Mouse (Mus musculus) bone marrow, adult 2 months (tissue): ENCODE data around the gene Casr. TPM values are rescaled to one million over a fixed set of nuclear protein-coding genes. Genes with fewer than 3 reads are reported as not detected.
A peak's percentile ranks its signal among the peaks of the same experiment; 100 is the strongest.

Experiments
- H3K27ac ChIP-seq: fragments of 200-500 bp; 2 replicates; pipeline ENCODE4 v1.5.1; 2012; ENCODE audit warnings: low read depth, mild to moderate bottlenecking, control low read depth, inconsistent platforms, low read length; ENCODE audit not compliant: control insufficient read depth, poor library complexity, insufficient read depth
- H3K4me1 ChIP-seq: fragments of 200-500 bp; 2 replicates; pipeline ENCODE4 v1.6.1; 2011; ENCODE audit warnings: low read length; ENCODE audit not compliant: control insufficient read depth, insufficient read depth
- H3K4me3 ChIP-seq: fragments of 200-500 bp; replicated peaks from 2 replicates; pipeline ENCODE3; 2011; ENCODE audit warnings: mild to moderate bottlenecking, low read depth, low read length, control low read depth; ENCODE audit not compliant: control insufficient read depth
- CTCF ChIP-seq: fragments of 200-500 bp; IDR thresholded peaks from 2 replicates; pipeline ENCODE4 v1.5.1; 2011; ENCODE audit warnings: low read length, control low read depth; ENCODE audit not compliant: control insufficient read depth, insufficient read depth
- POLR2A ChIP-seq: fragments of 200-500 bp; IDR thresholded peaks from 2 replicates; pipeline ENCODE4 v1.6.1; 2011; ENCODE audit warnings: low read depth, mild to moderate bottlenecking, control low read depth, low read length, borderline replicate concordance; ENCODE audit not compliant: control insufficient read depth
- WGBS: fragments of 180-500 bp; shearing (Covaris S2); methylation state at CpG from one replicate; pipeline ENCODE4 v1.1.7; 2018; 5-methylcytosine and 5-hydroxymethylcytosine counted together
- polyA plus RNA-seq: library from polyadenylated mRNA; stranded (reverse); fragments of >200 nt; gene quantifications from 2 replicates; pipeline ENCODE4 v1.2.4, GENCODE M21; 2011; ENCODE audit warnings: low replicate concordance; ENCODE audit not compliant: missing spikeins, insufficient read depth, insufficient read length

Casr gene
- not detected in 2 replicates for polyA plus RNA-seq

DNA sequence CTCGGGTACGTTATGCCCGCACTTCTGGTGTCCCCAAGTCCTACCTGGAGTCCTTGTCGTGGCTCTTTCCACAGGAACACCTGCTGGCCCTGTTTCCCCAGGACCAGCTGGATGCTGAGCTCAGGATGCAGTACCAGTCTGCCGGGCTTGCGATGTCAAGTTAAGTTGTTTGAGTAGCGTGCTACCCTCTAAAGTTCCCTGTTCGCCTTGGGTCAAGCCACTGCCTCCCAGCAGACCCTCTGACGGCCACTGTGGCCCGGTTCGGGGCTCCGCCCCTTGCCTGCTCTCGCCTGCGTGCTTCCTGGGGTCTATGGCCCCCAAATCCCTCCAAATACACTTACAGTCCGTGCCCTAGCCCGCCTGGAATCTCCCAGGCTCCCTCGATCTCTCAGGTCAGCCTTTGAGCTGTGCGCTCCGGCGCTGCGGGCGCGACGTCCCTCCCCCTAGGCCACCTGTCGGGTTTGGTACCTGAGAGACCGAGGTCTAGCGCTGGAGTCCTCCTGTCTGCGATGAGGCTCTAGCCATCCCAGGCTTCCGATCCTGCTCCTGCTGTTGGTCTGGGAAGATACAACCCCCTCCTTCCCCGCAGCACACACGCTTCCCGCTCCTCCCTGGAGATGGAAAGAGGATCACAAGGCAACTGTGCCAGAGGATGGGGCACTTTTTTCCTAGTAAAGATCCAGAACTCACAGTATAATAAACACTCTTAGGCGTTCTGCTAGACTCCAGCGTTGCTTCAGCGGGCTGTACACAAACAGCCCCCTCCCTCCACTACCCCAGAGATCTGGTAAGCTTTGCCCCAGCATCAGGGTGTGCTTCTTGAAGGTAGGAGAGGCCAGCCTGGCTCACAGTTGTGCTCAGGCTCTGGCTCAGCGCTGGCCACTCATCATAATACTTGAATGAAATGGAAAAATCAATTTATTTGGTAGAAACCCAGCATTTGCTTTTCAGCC lies at the start of gene Casr:
Gene Casr (minus strand): TSS at position 756 of the 953 bp plus-strand sequence.
- Histone ChIP-seq H3K4me3 (no peak within 1 kb of the TSS), H3K27ac (no peak within 1 kb of the TSS; the same call in 1 of the 2 replicates), H3K4me1 (no peaks in the 10 kb centered on the region)
- 10% methylated on average over 36 of the region's 36 CpGs for WGBS
- TF ChIP-seq POLR2A (no peak), CTCF (no peak)

DNA sequence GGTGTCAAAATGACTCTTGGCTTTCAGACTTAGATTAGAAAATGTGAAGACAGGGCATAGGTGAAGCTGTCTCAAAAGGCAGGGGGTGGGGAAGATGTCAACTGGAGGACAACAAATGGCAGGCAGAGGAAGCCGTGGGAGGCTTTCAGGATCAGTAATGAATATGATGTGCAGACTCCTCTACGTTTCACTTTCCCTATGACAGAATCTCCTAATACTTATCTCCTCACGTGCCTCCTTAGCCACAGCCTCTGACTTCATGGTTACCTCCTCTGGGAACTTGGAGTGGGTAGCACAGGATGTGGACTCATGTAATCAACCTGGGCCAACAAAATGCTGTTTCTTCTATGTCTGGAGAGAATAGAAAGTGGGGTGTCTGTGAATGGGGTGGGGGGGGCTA lies 40.7 kb upstream of the Casr start:
- TF ChIP-seq CTCF (no peak), POLR2A (no peak)
- Histone ChIP-seq H3K27ac (no peak overlapping the region), H3K4me3 (no peak overlapping the region), H3K4me1 (no peaks in the 10 kb centered on the region)
- 75% methylated on average over 3 of the region's 3 CpGs for WGBS

DNA sequence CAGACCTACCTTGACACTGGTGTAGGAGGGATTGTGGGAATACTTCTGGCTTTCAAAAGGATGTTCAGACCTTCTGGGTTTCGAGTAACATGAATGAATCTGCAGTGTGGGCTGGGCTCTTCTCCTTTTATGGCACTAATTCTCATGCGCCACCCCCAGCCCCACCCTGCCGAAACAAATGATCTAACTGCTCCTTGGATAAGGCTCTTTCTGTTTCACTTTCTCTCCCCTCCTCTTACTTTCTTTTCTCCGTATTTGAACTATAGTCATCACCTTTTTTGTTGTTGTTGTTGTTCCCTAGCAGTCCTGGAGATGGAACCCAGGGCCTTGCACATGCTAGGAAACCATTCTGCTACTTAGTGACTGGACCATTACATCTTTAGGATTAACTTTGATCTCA lies 36.3 kb upstream of the Casr start:
- H3K4me1 ChIP-seq = no peaks in the 10 kb centered on the region; the same call in 1 of the 2 replicates
- TF ChIP-seq CTCF (no peak), POLR2A (no peak)
- WGBS = 13% methylated on average over 4 of the region's 4 CpGs
- no peak overlapping the region for H3K27ac ChIP-seq
- H3K4me3 ChIP-seq = peak overlapping the region; percentile 2

DNA sequence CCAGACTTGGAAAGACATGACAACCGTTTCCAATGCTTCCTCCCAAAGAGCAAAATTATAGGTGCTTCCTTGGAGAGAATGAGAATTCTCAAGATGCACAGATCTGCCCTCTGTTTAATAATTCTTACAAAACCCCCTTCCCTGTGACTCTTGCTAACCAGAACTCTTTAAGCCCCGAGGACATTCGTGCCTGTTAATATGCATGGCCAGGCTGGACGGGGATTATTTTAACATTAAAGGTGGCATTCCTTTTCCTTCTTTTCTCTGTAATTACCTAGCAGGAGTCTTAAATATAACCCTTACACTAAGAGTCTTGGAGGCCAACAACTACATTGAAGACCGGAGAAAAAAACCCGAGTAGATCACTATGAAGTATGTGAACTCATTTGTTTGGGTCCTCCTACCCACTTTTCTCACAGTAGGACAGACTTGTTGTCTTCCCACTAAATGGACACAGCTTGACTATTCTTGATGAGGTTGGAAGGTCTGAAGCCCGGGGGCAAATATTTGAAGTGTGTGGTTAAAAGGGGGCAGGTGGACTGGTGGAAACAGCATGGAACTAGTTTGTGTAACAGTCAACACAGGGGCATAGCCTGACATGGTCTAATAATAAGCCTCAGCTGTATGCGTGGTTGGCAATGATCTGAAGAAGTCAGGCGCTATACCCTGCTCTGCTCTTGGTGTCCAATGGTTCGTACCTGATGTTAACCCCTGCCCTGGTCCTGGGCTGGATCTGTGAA lies 34.9 kb upstream of the Casr start:
- no peak overlapping the region for H3K27ac ChIP-seq
- TF ChIP-seq CTCF (no peak), POLR2A (no peak)
- H3K4me3 ChIP-seq = no peak overlapping the region
- WGBS = 81% methylated on average over 10 of the region's 10 CpGs
- no peaks in the 10 kb centered on the region; the same call in 1 of the 2 replicates for H3K4me1 ChIP-seq

DNA sequence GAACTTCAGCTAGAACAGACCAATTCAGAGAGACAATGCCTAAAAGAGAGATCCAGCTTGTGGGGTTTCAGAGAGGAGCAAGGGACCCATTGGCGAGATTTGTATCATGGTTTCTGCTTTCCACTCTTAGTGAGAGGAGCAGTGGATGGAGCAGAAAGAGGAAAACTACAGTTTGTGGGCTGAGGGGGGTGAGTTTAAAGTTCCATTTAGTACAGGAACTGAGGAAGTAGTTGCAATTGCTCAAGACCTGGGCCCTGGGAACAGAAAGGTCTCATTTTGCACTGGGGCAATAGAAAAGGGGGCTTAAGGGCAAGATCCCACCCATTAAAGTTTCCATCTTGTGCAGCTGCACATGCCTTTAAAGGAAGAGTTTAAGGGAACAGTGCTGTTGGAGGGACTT lies 28.0 kb upstream of the Casr start:
- H3K27ac ChIP-seq = no peak overlapping the region
- TF ChIP-seq CTCF (no peak), POLR2A (no peak)
- WGBS = 24% methylated on average over 1 of the region's 1 CpGs
- H3K4me3 ChIP-seq = no peak overlapping the region
- H3K4me1 ChIP-seq = no peaks in the 10 kb centered on the region; the same call in 1 of the 2 replicates

DNA sequence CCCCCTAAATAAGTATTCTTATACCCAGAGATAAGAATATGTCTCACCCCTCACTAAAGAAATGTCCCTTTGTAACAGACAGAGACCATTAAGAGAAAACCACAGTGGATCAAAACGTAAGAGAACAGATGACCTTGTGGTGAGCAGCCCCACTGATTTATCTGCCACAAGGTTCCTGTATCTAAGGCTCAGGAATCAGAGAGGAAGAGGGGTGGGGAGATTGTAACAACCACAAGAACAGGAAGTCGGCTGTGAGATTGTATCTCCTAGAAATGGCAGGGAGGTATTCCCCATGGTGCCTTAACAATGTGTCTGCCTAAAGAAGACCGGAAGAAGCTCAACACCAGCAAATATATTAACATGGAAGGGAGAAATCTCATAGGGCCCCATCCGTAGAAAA lies 26.0 kb upstream of the Casr start:
- Histone ChIP-seq H3K4me1 (no peaks in the 10 kb centered on the region; the same call in 1 of the 2 replicates), H3K4me3 (no peak overlapping the region), H3K27ac (no peak overlapping the region)
- TF ChIP-seq CTCF (no peak), POLR2A (no peak)
- WGBS = 2% methylated on average over 4 of the region's 4 CpGs

DNA sequence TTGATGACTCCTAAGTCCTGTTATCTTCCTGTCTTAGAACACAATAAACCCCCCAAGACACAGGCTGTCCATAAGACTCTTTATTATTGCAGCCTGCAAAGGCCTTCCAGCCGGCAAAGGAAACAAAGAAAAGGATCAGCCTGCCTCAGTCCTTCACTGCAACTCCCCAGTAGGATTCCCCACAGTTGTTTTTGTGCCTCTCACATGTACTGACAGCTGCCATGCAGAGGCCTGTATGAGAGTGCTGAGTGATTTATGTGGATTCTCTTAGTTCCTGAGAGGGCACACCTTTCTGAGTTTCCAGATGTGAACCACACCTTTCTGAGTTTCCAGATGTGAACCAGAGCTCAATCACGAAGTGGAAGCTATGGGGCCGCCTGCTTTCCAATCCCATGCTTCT lies 20.1 kb upstream of the Casr start:
- 68% methylated on average over 3 of the region's 3 CpGs for WGBS
- H3K4me1 ChIP-seq = no peaks in the 10 kb centered on the region
- H3K27ac ChIP-seq = no peak overlapping the region
- TF ChIP-seq CTCF = no peak
- TF ChIP-seq POLR2A = no peak
- no peak overlapping the region for H3K4me3 ChIP-seq

DNA sequence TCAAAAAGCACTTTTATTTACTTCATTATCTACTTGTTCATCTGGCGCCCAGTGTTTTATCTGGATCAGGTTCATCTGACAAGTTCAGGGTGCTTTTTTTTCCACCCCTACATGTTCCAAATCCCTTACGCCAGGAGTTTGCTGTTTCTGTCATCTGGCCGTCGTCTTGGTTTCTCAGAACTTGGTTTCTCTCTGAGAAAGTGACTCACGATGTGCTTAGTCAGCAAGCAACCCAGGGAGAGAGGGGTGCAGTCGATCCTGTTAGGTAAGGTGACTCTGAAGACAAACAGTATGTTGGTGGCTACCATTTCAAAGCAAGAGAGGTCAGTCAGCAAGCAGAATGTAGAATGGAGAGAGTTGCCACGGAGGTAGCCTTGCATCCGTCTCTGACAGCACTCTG lies 10.0 kb upstream of the Casr start:
- WGBS = 66% methylated on average over 8 of the region's 8 CpGs
- TF ChIP-seq POLR2A (no peak), CTCF (no peak)
- Histone ChIP-seq H3K4me3 (no peak overlapping the region), H3K27ac (no peak overlapping the region), H3K4me1 (no peaks in the 10 kb centered on the region)
